Mouse (Mus musculus) olfactory bulb, adult 2 months (tissue): ENCODE data around the gene Negr1.

ENCODE experiments used
- CTCF ChIP-seq: fragments of 200-500 bp; IDR thresholded peaks from 2 replicates; pipeline ENCODE4 v1.5.1; 2012; ENCODE audit warnings: low read depth, mild to moderate bottlenecking, low read length, moderate library complexity; ENCODE audit not compliant: insufficient read depth
- POLR2A ChIP-seq: fragments of 200-500 bp; IDR thresholded peaks from 2 replicates; pipeline ENCODE4 v1.6.1; 2012; ENCODE audit warnings: mild to moderate bottlenecking, low read depth, low read length, moderate library complexity; ENCODE audit not compliant: insufficient read depth

DNA sequence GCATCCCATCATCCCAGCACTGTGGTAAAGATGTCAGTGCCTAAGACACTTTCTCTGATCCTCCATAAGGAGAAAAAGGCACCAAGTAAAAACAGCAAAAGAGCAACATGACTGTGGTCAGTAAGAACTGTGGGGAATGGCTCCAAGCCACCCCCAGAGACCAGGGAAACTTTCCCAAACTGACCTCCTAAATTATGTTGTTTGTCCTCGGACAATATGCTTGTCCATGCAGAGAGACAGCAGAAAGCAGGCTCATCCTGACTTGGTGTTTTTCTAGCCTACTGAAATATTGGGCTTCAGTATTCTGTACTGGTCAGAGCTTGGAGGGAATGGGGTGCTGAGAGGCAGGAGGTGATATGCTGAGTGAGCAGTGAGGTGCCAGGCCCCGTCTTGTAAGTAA, 647.8 kb downstream of the Negr1 start:
- TF ChIP-seq CTCF: no peak
- TF ChIP-seq POLR2A: no peak
